Mouse (Mus musculus): ENCODE results near the gene Fbxw2.
A peak's percentile ranks its signal among the peaks of the same experiment; 100 is the strongest.
"Not testable (repeated sequence)": the region's sequence is repeated elsewhere in the genome, so short reads cannot be mapped to it uniquely, and the experiment has no call there.

The Fbxw2 gene

GRCm38 (mm10) chr2:34773673-34774072 is 52.4 kb downstream of the Fbxw2 start:
- DNase-seq (ENCODE audit: inconsistent ontology term), result no peak

DNA sequence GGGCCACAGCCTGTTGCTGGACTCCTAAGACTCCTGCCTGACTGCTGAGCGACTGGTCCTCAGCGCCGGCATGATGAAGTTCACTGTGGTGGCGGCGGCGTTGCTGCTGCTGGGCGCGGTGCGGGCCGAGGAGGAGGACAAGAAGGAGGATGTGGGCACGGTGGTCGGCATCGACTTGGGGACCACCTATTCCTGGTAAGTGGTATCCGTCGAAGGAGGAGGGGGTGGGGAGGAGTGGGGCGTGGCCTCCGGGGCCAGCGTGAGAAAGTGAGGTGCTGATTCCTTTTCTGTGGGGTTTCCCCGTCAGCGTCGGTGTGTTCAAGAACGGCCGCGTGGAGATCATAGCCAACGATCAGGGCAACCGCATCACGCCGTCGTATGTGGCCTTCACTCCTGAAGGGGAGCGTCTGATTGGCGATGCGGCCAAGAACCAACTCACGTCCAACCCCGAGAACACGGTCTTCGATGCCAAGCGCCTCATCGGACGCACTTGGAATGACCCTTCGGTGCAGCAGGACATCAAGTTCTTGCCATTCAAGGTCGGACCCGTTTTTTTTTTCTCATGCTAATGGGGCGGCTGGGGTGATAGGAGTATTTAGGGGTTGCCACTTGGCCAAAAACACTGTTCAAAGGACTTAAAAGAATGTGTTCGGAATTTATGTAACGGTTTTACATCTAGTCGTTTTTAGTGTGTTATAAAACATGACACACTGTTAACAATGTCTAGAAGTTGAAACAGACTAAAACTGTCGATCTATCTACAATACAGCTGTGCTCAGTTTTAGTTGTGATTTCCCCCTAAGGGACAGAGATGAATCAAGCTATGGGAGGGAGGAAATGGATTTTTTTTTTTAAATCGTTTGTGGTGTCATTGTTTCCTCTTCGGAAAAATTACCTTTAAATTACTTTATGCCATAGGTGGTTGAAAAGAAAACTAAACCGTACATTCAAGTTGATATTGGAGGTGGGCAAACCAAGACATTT is 53.6 kb downstream of the Fbxw2 start:
- no peak for DNase-seq (ENCODE audit: inconsistent ontology term)

- DNase-seq (ENCODE audit: inconsistent ontology term), result peak; percentile 99
Measured at GRCm38 (mm10) chr2:34771368-34772226, 54.5 kb downstream of the Fbxw2 start, which contains the start of gene Hspa5. Gene Hspa5, plus strand, starts transcription at chr2:34771970.

GRCm38 (mm10) chr2:34770951-34771350 is 55.2 kb downstream of the Fbxw2 start:
- no peak for DNase-seq (ENCODE audit: inconsistent ontology term)

- peak; percentile 65 for DNase-seq (ENCODE audit: inconsistent ontology term)
Measured at GRCm38 (mm10) chr2:34770049-34770448, 56.1 kb downstream of the Fbxw2 start.

GRCm38 (mm10) chr2:34764801-34765200 is 61.3 kb downstream of the Fbxw2 start:
- DNase-seq (ENCODE audit: inconsistent ontology term), result no peak

- no peak for DNase-seq (ENCODE audit: inconsistent ontology term)
Measured at GRCm38 (mm10) chr2:34762872-34763271, 63.2 kb downstream of the Fbxw2 start.

DNA sequence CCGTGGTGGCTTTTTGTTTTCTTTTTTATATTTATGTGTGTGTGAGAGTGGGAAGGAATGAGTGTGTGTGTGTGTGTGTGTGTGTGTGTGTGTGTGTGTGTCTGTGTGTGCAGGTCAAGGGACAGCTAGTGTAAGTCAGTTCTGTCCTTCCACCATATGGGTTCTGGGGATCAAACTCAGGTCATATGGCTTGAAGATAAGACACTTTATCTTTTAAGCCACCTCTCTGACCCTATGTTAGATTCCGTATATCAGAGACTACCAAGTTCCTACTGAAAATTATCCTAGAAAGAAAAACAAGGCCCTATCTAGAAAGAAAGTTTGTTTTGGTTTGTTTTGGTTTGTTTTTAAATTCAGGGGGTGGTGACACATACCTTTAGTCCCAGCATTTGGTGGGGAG is 63.9 kb downstream of the Fbxw2 start:
- no peak for DNase-seq (ENCODE audit: inconsistent ontology term)

- DNase-seq (ENCODE audit: inconsistent ontology term), result not testable (repeated sequence)
Measured at GRCm38 (mm10) chr2:34761272-34761671, 64.8 kb downstream of the Fbxw2 start.

DNA sequence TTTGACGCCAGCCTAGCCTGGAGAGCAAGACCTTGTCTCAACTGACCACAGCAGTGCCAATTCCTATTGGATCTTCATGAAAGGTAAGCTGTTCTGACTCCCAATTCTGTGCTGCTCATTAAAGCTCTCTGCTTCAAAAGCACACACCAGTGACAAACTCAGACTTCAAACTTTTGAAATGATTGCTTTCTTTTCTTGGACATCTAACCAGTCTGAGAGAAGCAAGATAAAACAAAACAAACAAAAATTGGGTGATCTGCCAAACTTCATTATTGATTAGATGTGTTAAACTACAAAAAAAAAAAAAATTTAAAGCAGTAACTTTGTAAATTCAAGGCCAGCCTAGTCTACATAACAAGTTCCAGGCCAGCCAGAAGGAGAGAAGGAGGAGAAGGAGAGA is 68.8 kb downstream of the Fbxw2 start:
- no peak for DNase-seq (ENCODE audit: inconsistent ontology term)

DNA sequence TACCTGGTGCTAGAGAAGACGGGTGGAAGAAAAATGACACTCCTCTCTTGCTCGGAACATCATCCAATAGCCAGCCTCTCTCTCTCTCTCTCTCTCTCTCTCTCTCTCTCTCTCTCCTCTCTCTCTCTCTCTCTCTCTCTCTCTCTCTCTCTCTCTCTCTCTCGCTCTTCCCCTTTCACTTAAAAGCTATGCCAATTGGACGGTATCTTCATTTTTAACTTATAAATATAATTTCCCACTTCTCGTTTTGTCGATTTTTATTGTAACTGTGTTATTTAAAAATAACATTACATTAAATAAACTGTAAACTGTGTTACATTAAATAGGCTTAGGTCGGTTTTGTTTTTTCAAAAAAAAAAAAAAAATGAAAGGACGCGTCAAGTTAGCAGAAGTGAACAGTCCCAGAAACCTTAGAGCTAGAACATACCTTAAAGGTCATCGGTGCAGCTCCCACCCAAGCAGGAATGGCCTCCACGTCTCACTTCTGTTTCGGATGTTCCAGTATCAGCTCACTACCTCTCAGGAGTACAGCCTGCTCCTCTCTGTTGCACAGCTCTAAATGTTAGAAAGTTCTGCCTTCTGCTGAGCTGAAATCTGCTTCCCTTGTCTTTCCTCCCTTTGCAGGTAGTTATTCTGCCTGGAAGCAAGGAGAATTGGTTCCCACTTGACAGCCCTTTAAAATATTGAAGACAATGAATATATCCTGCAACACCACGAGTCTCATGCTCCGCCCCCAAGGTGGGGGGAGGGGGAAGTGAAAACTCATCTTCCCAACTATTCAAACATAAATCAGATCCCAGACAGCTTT is 71.4 kb downstream of the Fbxw2 start, which contains the start of gene Gapvd1:
TSS of gene Gapvd1 (minus strand) at position 682 of the 808 bp plus-strand sequence.
- peak; percentile 73 for DNase-seq (ENCODE audit: inconsistent ontology term)
